23 mouse cellular contexts compared by ENCODE assay signal in the genomic region with DNA sequence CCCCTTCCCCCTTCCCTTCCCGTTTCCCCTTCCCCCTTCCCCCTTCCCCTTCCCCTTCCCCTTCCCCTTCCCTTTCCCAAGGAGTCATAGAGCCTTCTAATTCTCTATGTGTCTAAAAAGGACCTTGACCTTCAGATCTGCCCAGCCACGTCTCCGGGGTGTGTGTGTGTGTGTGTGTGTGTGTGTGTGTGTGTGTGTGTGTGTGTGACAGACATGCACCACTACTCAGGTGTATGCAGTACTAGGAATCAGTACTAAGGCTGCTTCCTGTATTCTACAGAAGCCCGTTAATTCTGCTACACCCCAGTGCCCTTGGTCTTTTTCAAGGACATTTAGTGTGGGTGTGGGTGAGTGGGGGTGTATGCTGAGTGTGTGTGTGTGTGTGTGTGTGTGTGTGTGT.
"Had no signal": no experiment of that assay in that cellular context is flagged by ENCODE, and none has a peak within 500 bp of the region (broad histone marks: within the 10 kb centered on the region; RNA-seq: fewer than 3 reads in every experiment).

No protein-coding gene starts in this region.

- H3K27me3 ChIP-seq: heart, embryonic 13.5 days; heart, embryonic 15.5 days; hindbrain, embryonic 13.5 days; hindbrain, embryonic 15.5 days; kidney, embryonic 15.5 days; limb, embryonic 12.5 days; liver, embryonic 13.5 days; liver, embryonic 15.5 days had no signal

- DNase-seq: forebrain, postnatal 0 days; gastrocnemius, postnatal 14 days; gastrocnemius, postnatal 36 days; heart, adult 11 months; heart, adult 2 months; heart, postnatal 14 days; heart, postnatal 36 days; kidney, adult 9 months; liver; liver, embryonic 13.5 days; liver, postnatal 0 days had no signal

- H3K9ac ChIP-seq: forebrain, postnatal 0 days; heart, embryonic 13.5 days; heart, embryonic 15.5 days; hindbrain, embryonic 13.5 days; hindbrain, embryonic 15.5 days; kidney, embryonic 15.5 days; limb, embryonic 12.5 days; liver, embryonic 13.5 days; liver, embryonic 15.5 days; liver, postnatal 0 days had no signal

- H3K4me2 ChIP-seq: heart, embryonic 13.5 days; heart, embryonic 15.5 days; hindbrain, embryonic 13.5 days; hindbrain, embryonic 15.5 days; kidney, embryonic 15.5 days; limb, embryonic 12.5 days; liver, embryonic 11.5 days; liver, embryonic 13.5 days; liver, embryonic 15.5 days had no signal

- H3K9me3 ChIP-seq: heart, embryonic 13.5 days; heart, embryonic 15.5 days; hindbrain, embryonic 13.5 days; hindbrain, embryonic 15.5 days; kidney, embryonic 15.5 days; limb, embryonic 10.5 days; limb, embryonic 12.5 days; liver, embryonic 13.5 days; liver, embryonic 15.5 days had no signal

- H3K36me3 ChIP-seq: heart, embryonic 15.5 days; hindbrain, embryonic 13.5 days; hindbrain, embryonic 15.5 days; limb, embryonic 12.5 days; liver, embryonic 13.5 days; liver, embryonic 15.5 days had no signal

- H3K4me1 ChIP-seq: liver, embryonic 13.5 days; liver, embryonic 15.5 days had no signal

- H3K27ac ChIP-seq: heart, adult 2 months; hindbrain, embryonic 13.5 days; hindbrain, embryonic 15.5 days; hindbrain, postnatal 0 days; layer of hippocampus, adult 2 months; left cerebral cortex, adult 2 months; limb, embryonic 10.5 days; limb, embryonic 12.5 days; liver, embryonic 13.5 days; liver, embryonic 15.5 days had no signal

- ATAC-seq: forebrain, postnatal 0 days; hindbrain, postnatal 0 days; liver, postnatal 0 days had no signal

- H3K4me3 ChIP-seq: heart, adult 2 months; heart, embryonic 13.5 days; heart, embryonic 15.5 days; hindbrain, embryonic 13.5 days; hindbrain, embryonic 15.5 days; kidney, embryonic 15.5 days; layer of hippocampus, adult 2 months; left cerebral cortex, adult 2 months; limb, embryonic 10.5 days; limb, embryonic 12.5 days; liver, embryonic 13.5 days; liver, embryonic 15.5 days had no signal
